Mouse (Mus musculus) left cerebral cortex, adult 18-20 months (tissue): Measurements from ENCODE around the gene Ddx5. TPM values are rescaled to one million over a fixed set of nuclear protein-coding genes. Genes with fewer than 3 reads are reported as not detected.
"Not testable (repeated sequence)": the region's sequence is repeated elsewhere in the genome, so short reads cannot be mapped to it uniquely, and the experiment has no call there.

Experiments
- DNase-seq, 2 experiments: peaks; one replicate each; pipeline ENCODE4 v3.0.0; 2021 to 2022; ENCODE audit warnings: low spot score in 2 of 2, mixed read lengths in 1 of 2
- total RNA-seq, 2 experiments: library from RNA; stranded (reverse); gene quantifications; 2 replicates each; pipeline ENCODE4 v1.2.3; 2021

The Ddx5 gene
- total RNA-seq, 2 experiments from 2014 or later = 670 TPM

DNA sequence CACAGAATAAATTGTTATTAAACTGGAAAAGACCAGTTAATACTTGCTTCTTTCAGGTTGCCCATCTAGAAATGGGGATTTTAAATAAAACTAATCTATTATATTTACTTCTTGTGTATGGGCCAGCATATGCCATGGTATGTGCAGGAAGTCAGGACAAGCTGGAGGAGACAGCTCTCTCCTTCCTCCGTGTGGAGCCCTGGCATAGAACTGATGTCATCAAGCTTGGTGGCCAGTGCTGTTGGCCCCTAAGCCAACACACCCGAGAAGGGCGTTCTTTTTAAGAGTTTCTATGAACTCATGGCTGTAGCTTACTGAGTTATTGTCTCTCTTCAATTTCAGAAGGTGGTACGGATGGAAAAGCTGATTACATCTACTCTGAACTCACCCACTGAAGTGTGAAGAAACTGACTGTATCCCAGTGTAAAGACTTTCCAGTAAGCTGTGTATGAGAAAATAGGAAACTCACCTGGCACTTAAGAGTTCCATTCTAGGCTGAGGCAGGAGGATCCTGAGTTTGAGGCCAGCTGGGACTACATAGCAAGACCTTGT is 22.3 kb downstream of the Ddx5 start:
- no peak for DNase-seq

DNA sequence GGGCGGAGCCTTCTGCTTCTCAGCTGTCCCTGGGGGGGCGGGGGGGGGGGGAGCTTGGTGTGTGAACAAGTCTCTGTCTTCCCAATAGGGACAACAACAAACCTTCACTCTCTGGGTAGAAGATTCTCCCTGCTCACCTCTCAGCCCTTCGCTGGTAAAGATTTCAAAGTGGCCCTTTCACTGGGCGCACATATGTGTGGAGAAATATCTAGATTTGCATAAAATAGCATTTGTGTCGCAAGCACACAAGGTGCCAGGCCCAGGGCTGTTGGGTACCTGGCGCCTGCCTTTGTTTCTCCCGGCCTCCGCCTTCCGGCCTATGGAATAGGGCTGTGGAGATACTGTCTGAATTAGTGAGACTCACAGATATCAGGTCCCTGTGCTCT is 26.2 kb downstream of the Ddx5 start:
- no peak for DNase-seq

- no peak for DNase-seq
Observed at GRCm38 (mm10) chr11:106762139-106762799, 26.7 kb downstream of the Ddx5 start.

- DNase-seq = no peak
Observed at GRCm38 (mm10) chr11:106760511-106760910, 28.5 kb downstream of the Ddx5 start.

DNA sequence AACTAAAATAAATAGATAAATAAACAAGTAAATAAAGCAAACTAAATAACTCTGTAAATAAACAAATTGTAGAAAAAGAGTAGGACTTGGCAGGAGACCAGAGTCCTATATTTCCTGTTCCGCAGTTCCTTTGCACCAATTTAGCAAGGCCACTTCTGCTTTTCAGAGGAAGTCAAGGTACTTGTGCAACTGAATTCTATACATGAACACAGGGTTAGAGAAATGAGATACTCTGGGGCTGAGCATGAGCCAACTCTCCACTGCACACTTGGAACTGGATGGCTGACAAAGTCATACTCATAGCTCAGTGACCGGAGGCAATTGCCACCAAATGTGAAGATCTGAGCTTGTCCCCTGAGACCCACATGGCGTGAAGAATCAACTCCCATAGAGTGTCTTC is 30.0 kb downstream of the Ddx5 start:
- no peak for DNase-seq

DNA sequence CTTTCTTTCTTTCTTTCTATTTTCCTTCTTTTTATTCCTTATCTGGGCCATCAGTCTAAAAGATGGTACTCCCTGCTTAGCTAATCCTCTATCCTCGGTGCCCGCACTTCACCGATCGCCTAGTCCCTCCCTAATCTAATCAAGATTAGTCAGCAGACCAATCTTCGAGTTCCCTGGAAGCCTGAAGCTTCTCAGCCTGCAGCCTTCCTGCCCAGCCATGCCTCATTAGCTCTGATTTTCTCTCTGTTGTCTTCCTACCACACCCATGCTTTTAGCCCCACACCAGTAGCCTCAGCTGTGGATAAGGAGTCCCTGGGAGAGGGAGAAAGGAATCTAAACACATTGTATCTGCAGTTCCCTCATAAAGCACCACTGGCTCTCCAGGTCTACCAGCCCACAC is 33.4 kb downstream of the Ddx5 start:
- DNase-seq = no peak

DNA sequence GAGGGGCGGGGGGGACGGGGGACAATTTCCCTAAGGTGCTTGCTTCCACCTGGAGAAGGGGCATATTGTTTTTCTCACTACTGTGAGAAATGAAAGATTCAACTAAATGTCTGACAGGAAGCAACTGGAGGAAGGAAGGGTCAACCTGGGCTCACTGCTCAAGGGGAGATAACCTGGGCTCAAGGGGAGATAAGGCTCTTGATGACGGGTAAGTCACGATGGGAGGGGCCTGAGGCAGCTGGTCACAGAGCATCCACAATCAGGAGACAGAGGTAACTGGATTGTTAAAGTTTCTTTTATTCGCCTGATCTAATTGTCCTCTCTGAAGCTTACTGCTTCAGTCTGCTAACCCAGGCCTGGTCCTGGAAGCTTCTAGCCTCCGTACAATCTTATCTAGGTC is 35.7 kb downstream of the Ddx5 start:
- no peak for DNase-seq

GRCm38 (mm10) chr11:106752103-106752502 is 36.9 kb downstream of the Ddx5 start:
- DNase-seq = no peak

DNA sequence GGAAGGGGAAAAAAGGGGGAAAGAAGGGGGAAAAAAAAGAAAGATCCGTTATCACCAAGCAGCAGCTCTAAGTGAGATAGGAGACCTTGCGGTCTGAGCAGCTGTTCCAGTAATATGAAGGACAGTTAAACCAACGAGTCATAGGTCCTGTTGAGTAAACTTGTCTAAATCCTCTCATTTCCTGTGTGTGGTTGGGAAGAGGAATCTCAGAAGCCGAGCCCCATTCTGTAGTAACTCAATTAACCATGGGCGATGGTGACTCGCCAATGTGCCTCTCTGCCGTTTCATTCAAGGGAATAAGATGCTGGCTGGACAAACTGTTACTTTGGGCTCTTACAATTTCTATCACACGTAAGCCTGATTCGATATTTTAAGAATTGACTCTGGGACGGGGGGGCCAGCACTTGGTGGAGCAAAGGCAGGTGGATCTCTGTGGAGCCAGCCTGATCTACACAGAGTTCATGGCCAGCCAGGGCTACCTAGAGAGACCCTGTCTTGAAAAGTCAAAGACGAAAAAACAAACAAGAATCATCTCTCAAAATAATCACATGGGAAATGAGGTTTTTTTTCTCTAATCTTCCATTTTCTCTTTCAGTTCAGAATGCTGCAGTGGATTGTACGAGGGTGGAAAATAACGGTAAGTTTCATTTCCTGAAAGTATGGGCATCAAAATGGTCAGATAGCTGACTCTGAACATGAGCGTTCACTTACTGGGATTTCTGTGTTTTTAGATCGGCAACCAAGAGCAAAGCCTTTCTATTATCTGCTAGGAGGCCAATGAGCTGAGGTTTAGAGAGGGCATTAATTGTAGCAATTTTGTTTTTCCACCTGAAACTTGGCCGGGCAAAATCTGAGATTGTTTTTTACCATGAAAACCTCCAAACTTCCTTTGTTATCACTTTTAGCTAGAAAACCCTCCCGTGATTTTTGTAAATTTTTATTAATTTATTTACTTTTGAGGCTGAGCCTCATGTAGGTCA is 37.7 kb downstream of the Ddx5 start, which contains the start of gene Milr1:
Milr1 (plus strand) TSS at position 188 of the 980 bp plus-strand sequence.
- DNase-seq = no peak

DNA sequence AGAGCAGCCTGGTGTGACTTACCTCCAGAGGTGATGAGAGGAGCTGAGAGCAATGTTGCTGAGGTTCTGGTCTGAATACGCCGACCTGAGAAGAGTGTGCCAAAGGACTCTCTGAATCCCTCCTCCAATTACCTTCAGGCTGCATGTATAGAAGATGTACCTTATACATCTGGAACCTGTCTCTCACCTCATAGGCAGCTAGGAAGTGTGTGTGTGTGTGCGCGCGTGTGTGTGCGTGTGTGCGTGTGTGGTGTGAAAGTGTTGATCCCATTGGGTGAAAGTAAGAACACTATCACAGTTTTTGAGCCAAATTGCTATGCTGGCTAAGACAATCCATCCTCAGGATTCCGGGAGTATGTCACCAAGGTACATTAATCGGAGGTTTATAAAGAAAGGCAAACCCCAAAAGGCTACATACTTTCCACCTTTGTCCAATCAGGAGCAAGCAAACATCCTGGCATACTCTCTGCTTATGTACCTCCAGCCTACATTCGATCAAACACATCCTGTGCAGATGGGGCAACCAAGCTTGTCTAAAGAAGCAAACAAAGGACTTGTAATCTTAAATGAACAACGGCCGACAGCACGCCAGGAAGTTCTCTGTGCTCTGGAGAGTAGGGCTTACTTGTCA is 38.7 kb downstream of the Ddx5 start, which contains the start of gene Pecam1:
Pecam1 (minus strand) TSS at position 508 of the 631 bp plus-strand sequence.
- DNase-seq = no peak

- DNase-seq = not testable (repeated sequence)
Observed at GRCm38 (mm10) chr11:106749557-106750120, 39.3 kb downstream of the Ddx5 start.

GRCm38 (mm10) chr11:106744949-106745348 is 44.0 kb downstream of the Ddx5 start:
- no peak for DNase-seq

DNA sequence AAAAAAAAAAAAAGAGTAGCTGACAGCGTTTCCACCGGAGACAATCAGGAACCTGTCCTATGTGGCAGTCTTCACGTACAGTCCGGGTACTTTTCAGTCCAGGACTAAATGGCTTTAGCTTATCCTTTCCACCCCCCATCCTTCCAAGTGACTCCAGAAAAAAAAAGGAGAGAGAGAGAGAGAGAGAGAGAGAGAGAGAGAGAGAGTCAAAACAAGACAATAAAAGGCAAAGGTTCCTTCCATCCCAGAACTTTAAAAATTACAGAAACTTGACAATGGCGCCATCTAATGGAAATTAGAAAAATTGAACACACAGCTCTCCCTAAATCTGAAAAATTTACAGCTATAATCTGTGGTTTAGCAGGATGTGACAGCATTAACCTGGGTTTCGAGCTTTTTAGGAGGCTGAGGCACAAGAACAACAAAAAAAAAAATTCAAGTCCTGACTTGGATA is 46.6 kb downstream of the Ddx5 start:
- no peak for DNase-seq

DNA sequence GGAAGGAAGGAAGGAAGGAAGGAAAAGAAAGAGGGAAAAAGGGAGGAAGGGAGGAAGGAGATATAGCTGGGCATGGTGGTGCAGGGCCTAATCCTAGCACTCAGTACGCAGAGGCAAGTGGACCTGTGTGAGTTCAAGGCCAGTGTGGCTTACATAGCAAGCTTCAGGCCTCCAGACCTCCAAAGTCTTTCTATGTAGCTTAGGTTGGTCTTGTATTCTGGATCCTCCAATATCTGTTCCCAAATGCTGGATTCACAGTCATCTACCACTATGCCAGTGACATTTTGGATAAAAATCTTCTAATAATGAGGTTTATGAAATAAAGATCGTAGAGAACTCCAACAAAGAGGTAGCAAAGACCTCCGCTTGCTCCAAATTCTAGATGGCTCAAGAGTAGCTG is 47.2 kb downstream of the Ddx5 start:
- DNase-seq = no peak

DNA sequence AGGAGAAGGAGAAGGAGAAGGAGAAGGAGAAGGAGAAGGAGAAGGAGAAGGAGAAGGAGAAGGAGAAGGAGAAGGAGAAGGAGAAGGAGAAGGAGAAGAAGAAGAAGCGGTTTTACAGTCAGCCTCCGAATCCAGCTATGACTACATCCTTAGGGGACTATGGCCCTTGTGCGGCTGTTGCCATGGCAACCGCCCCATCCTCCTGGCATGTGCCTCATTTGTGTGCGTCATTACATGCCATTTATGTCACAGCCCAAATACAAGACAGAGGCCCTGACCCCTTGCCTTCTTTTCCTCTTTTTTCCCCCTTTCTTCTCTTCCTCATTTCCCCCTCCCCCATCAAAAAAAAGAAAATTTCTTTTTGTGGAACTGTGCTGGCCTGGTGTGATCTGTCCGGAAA is 47.8 kb downstream of the Ddx5 start:
- peak in 1 of 2 experiments; percentile 16 for DNase-seq

GRCm38 (mm10) chr11:106740724-106741123 is 48.3 kb downstream of the Ddx5 start:
- DNase-seq = not testable (repeated sequence)

GRCm38 (mm10) chr11:106739116-106739515 is 49.9 kb downstream of the Ddx5 start:
- DNase-seq = no peak

DNA sequence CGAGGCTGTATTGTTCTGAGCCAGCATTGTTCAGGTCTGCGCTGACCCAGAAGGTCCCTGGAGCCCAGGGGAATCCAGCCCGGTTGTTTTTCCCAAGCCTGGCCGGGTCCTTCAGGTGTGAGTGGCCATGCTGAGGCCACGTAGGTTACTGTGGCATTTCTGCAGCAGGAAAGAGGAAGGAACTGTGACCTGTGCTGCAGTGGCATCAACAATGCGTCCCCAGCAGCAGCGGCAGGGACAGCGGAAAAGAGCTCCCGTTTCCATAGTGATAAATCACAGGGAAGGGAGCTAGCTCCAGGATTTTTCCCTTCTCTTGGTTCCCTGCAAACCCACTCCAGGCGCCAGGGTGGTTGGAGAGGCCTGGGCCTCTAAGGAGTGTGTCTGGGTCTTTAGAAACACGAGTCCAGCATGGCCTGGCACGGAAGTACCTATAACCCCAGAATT is 51.8 kb downstream of the Ddx5 start:
- peak; percentile 15 to 29 for DNase-seq

GRCm38 (mm10) chr11:106736614-106737013 is 52.4 kb downstream of the Ddx5 start:
- no peak for DNase-seq

DNA sequence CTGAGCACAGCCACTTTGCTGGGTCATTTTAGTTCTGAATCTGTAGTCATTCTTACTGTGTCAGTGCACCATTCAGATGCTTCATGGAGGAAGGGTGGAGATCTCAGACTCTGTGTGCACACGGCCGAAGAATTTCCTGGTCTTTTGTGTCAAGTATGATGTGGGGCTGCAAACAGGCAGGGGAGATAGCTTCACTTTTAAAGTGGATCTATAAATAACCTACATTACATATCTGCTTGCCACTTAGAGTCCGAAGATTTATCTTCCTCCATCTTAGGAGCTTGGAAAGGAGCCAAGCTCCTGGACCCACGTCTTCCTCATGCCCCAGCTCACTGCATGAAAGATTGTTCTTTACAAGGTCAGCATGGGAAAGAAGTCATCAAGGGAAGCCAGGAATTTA is 58.3 kb downstream of the Ddx5 start:
- no peak for DNase-seq
